Mouse (Mus musculus) embryonic fibroblast, embryonic 13.5 days (primary cell): ENCODE data around the gene Hist1h4j.
A peak's percentile ranks its signal among the peaks of the same experiment; 100 is the strongest.
"Not testable (repeated sequence)": the region's sequence is repeated elsewhere in the genome, so short reads cannot be mapped to it uniquely, and the experiment has no call there.

Source experiments
- CTCF ChIP-seq: IDR thresholded peaks from 2 replicates; pipeline ENCODE4 v1.5.1; 2011; ENCODE audit warnings: mild to moderate bottlenecking, control low read depth, low read length, moderate library complexity, borderline replicate concordance; ENCODE audit not compliant: insufficient read depth
- POLR2A ChIP-seq: IDR thresholded peaks from 2 replicates; pipeline ENCODE4 v1.6.1; 2011; ENCODE audit warnings: low read depth, mild to moderate bottlenecking, control low read depth, low read length, moderate library complexity

DNA sequence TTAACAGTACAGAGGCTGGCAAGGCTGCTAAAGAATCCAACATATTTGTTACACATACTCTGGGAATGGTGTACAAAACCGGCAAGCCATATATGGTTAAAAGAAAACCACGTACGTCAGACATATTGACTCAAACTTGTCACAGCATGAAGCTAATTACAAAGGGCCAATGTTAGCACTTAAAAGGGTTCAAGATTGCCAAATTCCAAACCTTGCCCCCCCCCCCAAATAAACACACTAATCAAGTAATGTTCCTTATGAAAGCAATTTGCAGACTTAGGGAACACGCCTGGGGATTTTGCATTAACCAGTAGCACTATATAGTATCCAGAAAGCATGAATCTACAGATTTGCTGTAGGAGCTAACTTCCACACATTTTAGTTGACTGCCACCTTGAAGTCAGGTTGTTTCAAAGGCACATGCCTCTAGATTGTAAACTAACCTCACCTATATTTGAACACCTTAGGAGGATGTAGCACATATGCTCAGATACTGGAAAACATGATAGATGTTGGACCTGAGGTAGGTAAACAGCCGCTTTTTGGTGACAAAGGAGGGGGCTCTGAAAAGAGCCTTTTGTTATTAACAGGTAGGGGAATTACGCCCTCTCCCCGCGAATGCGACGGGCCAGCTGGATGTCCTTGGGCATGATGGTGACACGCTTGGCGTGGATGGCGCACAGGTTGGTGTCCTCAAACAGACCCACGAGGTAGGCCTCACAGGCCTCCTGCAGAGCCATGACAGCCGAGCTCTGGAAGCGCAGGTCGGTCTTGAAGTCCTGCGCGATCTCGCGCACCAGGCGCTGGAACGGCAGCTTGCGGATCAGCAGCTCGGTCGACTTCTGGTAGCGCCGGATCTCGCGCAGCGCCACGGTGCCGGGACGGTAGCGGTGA lies 47.7 kb downstream of the Hist1h4j start:
- TF ChIP-seq CTCF: not testable (repeated sequence)
- peak; percentile 87 for TF ChIP-seq POLR2A
